Mouse (Mus musculus) small intestine, adult 2 months (tissue): ENCODE results near the gene Pnpla2.

Experiments used
- CTCF ChIP-seq: fragments of 200-500 bp; IDR thresholded peaks from 2 replicates; pipeline ENCODE4 v1.5.1; 2012; ENCODE audit warnings: low read depth, mild to moderate bottlenecking, control low read depth, inconsistent platforms, low read length, moderate library complexity, mixed read lengths; ENCODE audit not compliant: insufficient replicate concordance, insufficient read length; ENCODE audit errors: extremely low read depth
- POLR2A ChIP-seq: fragments of 200-500 bp; IDR thresholded peaks from 2 replicates; pipeline ENCODE4 v1.6.1; 2012; ENCODE audit warnings: low read depth, mild to moderate bottlenecking, control low read depth, inconsistent platforms, low read length, moderate library complexity

DNA sequence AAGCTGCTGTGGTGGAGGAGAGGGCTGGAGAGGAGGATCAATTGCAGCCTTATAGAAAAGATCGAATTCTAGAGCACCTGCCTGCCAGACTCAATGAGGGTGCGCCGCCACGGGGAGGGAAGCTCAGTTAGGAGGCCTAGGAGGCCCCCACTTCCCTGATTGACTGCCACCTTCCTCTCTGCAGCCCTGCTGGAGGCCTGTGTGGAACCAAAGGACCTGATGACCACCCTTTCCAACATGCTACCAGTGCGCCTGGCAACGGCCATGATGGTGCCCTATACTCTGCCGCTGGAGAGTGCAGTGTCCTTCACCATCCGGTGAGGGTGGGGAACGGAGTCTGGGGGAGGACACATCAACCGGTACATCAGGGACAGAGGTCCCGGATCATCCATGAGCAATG is 3.7 kb downstream of the Pnpla2 start:
- TF ChIP-seq POLR2A: no peak
- no peak for TF ChIP-seq CTCF
